Mouse (Mus musculus) spleen, adult 2 months (tissue): Measurements from ENCODE around the gene Sdhb.

ENCODE experiments used
- CTCF ChIP-seq: fragments of 200-500 bp; IDR thresholded peaks from 2 replicates; pipeline ENCODE4 v1.5.1; 2011; ENCODE audit warnings: mild to moderate bottlenecking, inconsistent platforms; ENCODE audit not compliant: insufficient read depth, insufficient read length, insufficient replicate concordance; ENCODE audit errors: extremely low read depth
- POLR2A ChIP-seq: fragments of 200-500 bp; IDR thresholded peaks from 2 replicates; pipeline ENCODE4 v1.6.1; 2011; ENCODE audit warnings: low read depth, low read length, inconsistent platforms

DNA sequence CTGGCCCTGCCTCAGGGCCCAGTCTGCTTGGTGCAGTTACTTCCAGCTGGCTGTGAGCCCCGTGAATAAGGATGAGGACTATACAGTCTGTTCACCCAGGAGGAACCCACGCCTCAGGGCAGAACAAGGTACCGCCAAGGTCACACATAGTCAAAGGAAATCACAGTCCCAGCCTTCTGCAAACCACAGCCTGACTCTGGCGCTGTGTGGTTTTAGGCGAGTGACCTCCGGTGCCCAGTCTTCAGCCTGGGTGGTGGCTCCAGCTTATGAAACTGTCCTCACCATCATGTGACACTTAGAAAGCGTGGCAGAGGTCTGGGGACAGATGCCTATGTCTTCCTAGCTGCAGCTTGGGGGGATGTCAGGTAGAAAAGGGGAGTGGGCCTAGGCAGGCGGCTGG is 34.8 kb downstream of the Sdhb start:
- TF ChIP-seq POLR2A (no peak), CTCF (no peak)
